Mouse (Mus musculus) small intestine, adult 2 months (tissue): ENCODE measurements around the gene Sorcs1.

Experiments used
- CTCF ChIP-seq: fragments of 200-500 bp; IDR thresholded peaks from 2 replicates; pipeline ENCODE4 v1.5.1; 2012; ENCODE audit warnings: low read depth, mild to moderate bottlenecking, control low read depth, inconsistent platforms, low read length, moderate library complexity, mixed read lengths; ENCODE audit not compliant: insufficient replicate concordance, insufficient read length; ENCODE audit errors: extremely low read depth
- POLR2A ChIP-seq: fragments of 200-500 bp; IDR thresholded peaks from 2 replicates; pipeline ENCODE4 v1.6.1; 2012; ENCODE audit warnings: low read depth, mild to moderate bottlenecking, control low read depth, inconsistent platforms, low read length, moderate library complexity

DNA sequence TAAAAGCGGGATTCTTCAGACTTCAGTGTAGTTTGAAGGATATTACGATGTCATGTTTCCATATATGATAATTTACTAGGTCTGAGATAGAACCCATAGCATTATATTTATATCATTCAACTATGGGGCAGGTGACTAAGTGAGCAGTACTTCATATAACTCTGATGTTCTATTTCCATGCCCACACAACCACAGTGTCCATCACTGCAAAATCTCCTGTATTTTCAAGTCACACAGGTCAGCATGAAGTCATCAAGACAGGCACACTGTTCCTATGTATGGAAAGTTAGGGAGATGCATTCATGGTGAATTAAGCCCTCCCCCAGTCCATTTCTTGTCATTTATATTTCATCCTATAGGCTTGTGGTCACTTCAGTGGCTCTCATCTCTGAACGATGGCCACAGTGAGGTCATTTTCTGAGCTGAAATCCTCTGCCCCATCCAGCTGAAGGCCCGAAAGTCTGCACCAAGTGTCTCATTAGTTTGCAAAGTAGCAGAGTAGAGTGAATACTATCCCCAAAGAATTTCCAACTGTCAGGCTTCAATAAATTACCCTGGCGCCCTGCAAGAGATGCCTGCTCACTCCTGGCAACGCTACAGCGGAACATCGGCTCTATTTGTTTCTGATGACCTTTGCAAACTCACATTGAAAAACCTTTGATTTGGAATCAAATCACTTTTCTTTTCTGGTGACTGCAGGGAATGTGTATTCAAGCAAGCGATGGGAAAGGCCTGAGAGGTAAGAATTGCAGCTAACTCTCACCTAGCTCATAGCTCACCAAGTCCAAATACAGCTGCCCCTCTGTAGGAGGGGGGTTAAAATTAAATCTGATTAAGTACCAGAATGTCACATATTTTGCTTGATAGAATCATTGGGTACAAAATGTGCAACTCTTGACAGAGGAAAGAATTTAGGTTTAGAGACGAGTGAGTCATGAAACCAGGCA, 492.4 kb downstream of the Sorcs1 start:
- TF ChIP-seq CTCF (no peak), POLR2A (no peak)
